Mouse (Mus musculus) myocyte (in vitro differentiated cells): Measurements from ENCODE around the gene Serpinb6a. TPM values are rescaled to one million over a fixed set of nuclear protein-coding genes. Genes with fewer than 3 reads are reported as not detected.

ENCODE experiments used
- H3K27me3 ChIP-seq: one replicate; pipeline ENCODE4 v1.6.1; 2011; ENCODE audit not compliant: control insufficient read depth, insufficient read depth, insufficient read length
- H3K36me3 ChIP-seq: one replicate; pipeline ENCODE4 v1.6.1; 2011; ENCODE audit not compliant: control insufficient read depth, insufficient read depth
- H3K4me2 ChIP-seq: one replicate; pipeline ENCODE4 v1.6.1; 2011; ENCODE audit warnings: low read depth, control low read depth
- H3K4me3 ChIP-seq: one replicate; pipeline ENCODE4 v1.5.1; 2011; ENCODE audit warnings: mild to moderate bottlenecking, control low read depth, moderate library complexity
- H3K79me2 ChIP-seq: one replicate; pipeline ENCODE4 v1.6.1; 2011; ENCODE audit not compliant: control insufficient read depth, insufficient read depth
- H3ac ChIP-seq: one replicate; pipeline ENCODE4 v1.6.1; 2011; ENCODE audit not compliant: control insufficient read depth, insufficient read length
- CEBPB ChIP-seq: IDR thresholded peaks from 2 replicates; pipeline ENCODE4 v1.6.1; 2011; ENCODE audit warnings: mild to moderate bottlenecking, moderate library complexity; ENCODE audit not compliant: poor library complexity, insufficient read depth, severe bottlenecking
- E2F4 ChIP-seq: IDR thresholded peaks from one replicate; pipeline ENCODE4 v1.6.1; 2011; ENCODE audit warnings: mild to moderate bottlenecking, control low read depth, moderate library complexity; ENCODE audit not compliant: insufficient read depth
- MAX ChIP-seq: IDR thresholded peaks from one replicate; pipeline ENCODE4 v1.6.1; 2011; ENCODE audit warnings: low read depth, mild to moderate bottlenecking, control low read depth
- MYOD1 ChIP-seq, 3 experiments: IDR thresholded peaks; one replicate each; pipeline ENCODE4 v1.6.1; 2011; ENCODE audit warnings: control low read depth in 2 of 3, low read depth in 2 of 3, mild to moderate bottlenecking in 2 of 3, moderate library complexity in 1 of 3; ENCODE audit not compliant: insufficient read length in 2 of 3, control insufficient read depth in 1 of 3
- MYOG ChIP-seq, 3 experiments: IDR thresholded peaks; one replicate each; pipeline ENCODE4 v1.6.1; 2011; ENCODE audit warnings: control low read depth in 2 of 3, low read depth in 2 of 3, mild to moderate bottlenecking in 2 of 3; ENCODE audit not compliant: insufficient read length in 2 of 3, control insufficient read depth in 1 of 3, insufficient read depth in 1 of 3
- POLR2A ChIP-seq: IDR thresholded peaks from one replicate; pipeline ENCODE4 v1.6.1; 2011; ENCODE audit warnings: low read depth, mild to moderate bottlenecking, control low read depth, moderate library complexity; ENCODE audit not compliant: insufficient read length
- POLR2AphosphoS2 ChIP-seq: IDR thresholded peaks from one replicate; pipeline ENCODE4 v1.6.1; 2011; ENCODE audit warnings: low read depth, control low read depth; ENCODE audit not compliant: insufficient read length
- REST ChIP-seq: IDR thresholded peaks from one replicate; pipeline ENCODE4 v1.6.1; 2011; ENCODE audit warnings: mild to moderate bottlenecking, control low read depth, moderate library complexity; ENCODE audit not compliant: insufficient read depth, insufficient read length
- SRF ChIP-seq: IDR thresholded peaks from one replicate; pipeline ENCODE4 v1.6.1; 2011; ENCODE audit warnings: low read depth; ENCODE audit not compliant: control insufficient read depth, insufficient read length
- TCF12 ChIP-seq: IDR thresholded peaks from one replicate; pipeline ENCODE4 v1.6.1; 2011; ENCODE audit warnings: mild to moderate bottlenecking, control low read depth; ENCODE audit not compliant: poor library complexity, insufficient read depth, severe bottlenecking
- TCF3 ChIP-seq: IDR thresholded peaks from one replicate; pipeline ENCODE4 v1.6.1; 2011; ENCODE audit warnings: low read depth, control low read depth; ENCODE audit not compliant: insufficient read length
- USF1 ChIP-seq: IDR thresholded peaks from one replicate; pipeline ENCODE4 v1.6.1; 2011; ENCODE audit warnings: low read depth, mild to moderate bottlenecking, control low read depth, moderate library complexity
- polyA plus RNA-seq: library from polyadenylated mRNA; unstranded; fragments of >200 nt; fragmentation: generic; extraction: Trizol; gene quantifications from one replicate; pipeline ENCODE4 v1.2.1, GENCODE M21; 2012; ENCODE audit warnings: missing spikeins

The Serpinb6a gene
- polyA plus RNA-seq, 1 experiment, result 291 TPM

- H3K27me3 ChIP-seq, result no peaks in the 10 kb centered on the region
- TF ChIP-seq USF1, result no peak
- TF ChIP-seq SRF, result no peak
- no peak for TF ChIP-seq E2F4
- TF ChIP-seq MYOG (IDR thresholded peaks at IDR 0.05; ENCODE audit: control insufficient read depth in 1 of 3, insufficient read depth in 1 of 3, insufficient read length in 2 of 3, low read depth in 2 of 3), result no peak
- TF ChIP-seq POLR2A, result no peak
- TF ChIP-seq MYOD1 (IDR thresholded peaks at IDR 0.05; ENCODE audit: control insufficient read depth in 1 of 3, insufficient read length in 2 of 3, low read depth in 2 of 3), result no peak
- no peak for TF ChIP-seq TCF12
- TF ChIP-seq TCF3, result no peak
- TF ChIP-seq CEBPB, result no peak
- TF ChIP-seq REST, result no peak
- no peak for TF ChIP-seq MAX
- TF ChIP-seq POLR2AphosphoS2, result no peak
- H3K36me3 ChIP-seq, result peaks cover 81% of the 10 kb centered on the region
- H3ac ChIP-seq, result no peak overlapping the region
- no peak overlapping the region for H3K4me2 ChIP-seq
- H3K4me3 ChIP-seq, result no peak overlapping the region
- H3K79me2 ChIP-seq, result no peaks in the 10 kb centered on the region
These were observed 14.5 kb upstream of the Serpinb6a start for GRCm38 (mm10) chr13:34016927-34017569.

GRCm38 (mm10) chr13:34007234-34007633 lies 4.6 kb upstream of the Serpinb6a start:
- Histone ChIP-seq H3K36me3 (peaks cover 6% of the 10 kb centered on the region), H3K4me3 (no peak overlapping the region), H3K27me3 (no peaks in the 10 kb centered on the region), H3ac (no peak overlapping the region), H3K4me2 (no peak overlapping the region), H3K79me2 (peaks cover 49% of the 10 kb centered on the region)
- TF ChIP-seq MAX, result no peak
- TF ChIP-seq USF1, result no peak
- no peak for TF ChIP-seq E2F4
- no peak for TF ChIP-seq TCF12
- no peak for TF ChIP-seq CEBPB
- no peak for TF ChIP-seq MYOD1 (IDR thresholded peaks at IDR 0.05; ENCODE audit: control insufficient read depth in 1 of 3, insufficient read length in 2 of 3, low read depth in 2 of 3)
- TF ChIP-seq POLR2AphosphoS2, result no peak
- TF ChIP-seq POLR2A, result no peak
- no peak for TF ChIP-seq MYOG (IDR thresholded peaks at IDR 0.05; ENCODE audit: control insufficient read depth in 1 of 3, insufficient read depth in 1 of 3, insufficient read length in 2 of 3, low read depth in 2 of 3)
- no peak for TF ChIP-seq SRF
- TF ChIP-seq REST, result no peak

- TF ChIP-seq POLR2A (no peak), TCF3 (no peak), E2F4 (no peak), MAX (no peak), REST (no peak), MYOG (IDR thresholded peaks at IDR 0.05; ENCODE audit: control insufficient read depth in 1 of 3, insufficient read depth in 1 of 3, insufficient read length in 2 of 3, low read depth in 2 of 3) (no peak), POLR2AphosphoS2 (no peak), CEBPB (no peak), TCF12 (no peak), MYOD1 (IDR thresholded peaks at IDR 0.05; ENCODE audit: control insufficient read depth in 1 of 3, insufficient read length in 2 of 3, low read depth in 2 of 3) (no peak), SRF (no peak), USF1 (no peak)
- Histone ChIP-seq H3K36me3 (no peaks in the 10 kb centered on the region), H3K4me2 (peak overlapping the region; percentile 98), H3K27me3 (no peaks in the 10 kb centered on the region), H3ac (peak overlapping the region; percentile 80), H3K79me2 (peaks cover 49% of the 10 kb centered on the region), H3K4me3 (peak overlapping the region; percentile 63)
These were observed 464 bp upstream of the Serpinb6a start for GRCm38 (mm10) chr13:34003058-34003457.

GRCm38 (mm10) chr13:33995197-33995596 lies 7.4 kb downstream of the Serpinb6a start:
- H3K4me3 ChIP-seq, result no peak overlapping the region
- no peaks in the 10 kb centered on the region for H3K36me3 ChIP-seq
- no peaks in the 10 kb centered on the region for H3K27me3 ChIP-seq
- no peak overlapping the region for H3K4me2 ChIP-seq
- no peak overlapping the region for H3ac ChIP-seq
- H3K79me2 ChIP-seq, result no peaks in the 10 kb centered on the region
- TF ChIP-seq MAX, result no peak
- no peak for TF ChIP-seq SRF
- no peak for TF ChIP-seq TCF12
- TF ChIP-seq POLR2A, result no peak
- no peak for TF ChIP-seq POLR2AphosphoS2
- no peak for TF ChIP-seq E2F4
- TF ChIP-seq MYOG (IDR thresholded peaks at IDR 0.05; ENCODE audit: control insufficient read depth in 1 of 3, insufficient read depth in 1 of 3, insufficient read length in 2 of 3, low read depth in 2 of 3), result no peak
- TF ChIP-seq USF1, result no peak
- no peak for TF ChIP-seq TCF3
- no peak for TF ChIP-seq REST
- no peak for TF ChIP-seq CEBPB
- no peak for TF ChIP-seq MYOD1 (IDR thresholded peaks at IDR 0.05; ENCODE audit: control insufficient read depth in 1 of 3, insufficient read length in 2 of 3, low read depth in 2 of 3)
